Mouse (Mus musculus): ENCODE results near the gene Snorc. TPM values are rescaled to one million over a fixed set of nuclear protein-coding genes. Genes with fewer than 3 reads are reported as not detected.
"Not testable (repeated sequence)": the region's sequence is repeated elsewhere in the genome, so short reads cannot be mapped to it uniquely, and the experiment has no call there.

Gene Snorc
- polyA plus RNA-seq (2012; rRNA removed), result 0.19 TPM in 1 of 2 replicates, not detected in the other

DNA sequence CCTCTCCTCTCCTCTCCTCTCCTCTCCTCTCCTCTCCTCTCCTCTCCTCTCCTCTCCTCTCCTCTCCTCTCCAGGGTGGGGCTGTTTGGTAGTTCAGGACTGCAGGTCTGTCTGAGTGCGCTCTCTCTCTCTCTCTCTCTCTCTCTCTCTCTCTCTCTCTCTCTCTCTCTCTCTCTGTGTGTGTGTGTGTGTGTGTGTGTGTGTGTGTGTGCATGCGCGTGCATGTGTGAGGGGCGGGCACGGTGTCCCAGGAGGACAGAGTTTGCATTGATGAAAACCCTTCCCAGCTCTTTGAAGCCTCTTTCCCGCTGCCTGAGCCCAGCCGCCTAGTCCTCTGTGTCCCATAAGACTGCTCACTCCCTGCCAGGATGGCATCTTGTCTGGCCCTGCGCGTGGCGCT, at the start of gene Snorc:
Gene Snorc (plus strand): TSS at position 301 of the 400 bp plus-strand sequence.
- 40% methylated on average over 9 of the region's 10 CpGs for WGBS
- not testable (repeated sequence) for DNase-seq (ENCODE audit: low read depth, low spot score)

DNA sequence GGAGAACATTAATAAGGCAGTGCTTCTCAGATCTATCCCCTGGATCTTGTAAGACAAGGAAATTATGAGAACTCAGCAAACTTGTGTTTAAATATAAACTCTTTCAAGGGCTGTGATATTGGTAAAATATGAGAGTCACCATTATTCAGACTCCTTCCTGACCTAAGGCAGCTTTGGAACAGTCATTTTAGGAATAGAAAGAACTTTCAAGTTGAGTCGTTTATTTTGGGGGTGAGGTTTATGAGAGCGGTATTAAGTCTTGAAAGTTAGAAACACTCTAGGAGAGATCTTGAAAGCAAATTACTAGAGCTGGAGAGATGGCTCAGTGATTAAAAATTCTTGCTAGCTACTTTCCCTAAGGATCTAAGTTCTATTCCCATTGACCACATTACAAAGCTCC, 34.9 kb upstream of the Snorc start:
- DNase-seq (ENCODE audit: low read depth, low spot score), result no peak
- WGBS, result 80% methylated on average over 2 of the region's 2 CpGs

DNA sequence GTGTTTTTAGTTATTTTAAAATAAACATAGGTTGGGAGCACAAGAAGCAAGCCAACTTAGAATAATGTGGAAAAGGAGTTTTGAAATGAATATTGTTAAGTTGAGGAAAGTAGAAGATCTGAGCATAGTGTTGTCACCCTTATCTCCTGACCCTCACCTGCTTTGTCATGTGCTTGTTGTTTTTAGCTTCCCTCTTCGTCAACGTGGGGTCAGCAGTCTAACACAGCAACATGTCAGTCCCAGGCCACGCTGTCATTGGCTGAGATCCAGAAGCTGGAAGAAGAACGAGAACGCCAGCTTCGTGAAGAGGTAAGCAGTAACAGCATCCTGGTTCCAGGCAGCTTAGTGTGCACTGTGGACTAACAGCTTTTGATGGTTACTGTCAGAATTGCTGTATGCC, 33.5 kb upstream of the Snorc start:
- no peak for DNase-seq (ENCODE audit: low read depth, low spot score)
- 69% methylated on average over 6 of the region's 6 CpGs for WGBS

- WGBS, result 44% methylated on average over 5 of the region's 5 CpGs
- DNase-seq (ENCODE audit: low read depth, low spot score), result peak; percentile 21
These were observed 22.6 kb upstream of the Snorc start for GRCm38 (mm10) chr1:87447183-87448104.

- WGBS, result 61% methylated on average over 4 of the region's 4 CpGs
- DNase-seq (ENCODE audit: low read depth, low spot score), result no peak
These were observed 20.6 kb upstream of the Snorc start for GRCm38 (mm10) chr1:87449432-87449831.

GRCm38 (mm10) chr1:87456425-87456824, 13.6 kb upstream of the Snorc start:
- 94% methylated on average over 1 of the region's 1 CpGs for WGBS
- no peak for DNase-seq (ENCODE audit: low read depth, low spot score)

GRCm38 (mm10) chr1:87458045-87458444, 12.0 kb upstream of the Snorc start:
- no peak for DNase-seq (ENCODE audit: low read depth, low spot score)
- WGBS, result 79% methylated on average over 4 of the region's 4 CpGs

DNA sequence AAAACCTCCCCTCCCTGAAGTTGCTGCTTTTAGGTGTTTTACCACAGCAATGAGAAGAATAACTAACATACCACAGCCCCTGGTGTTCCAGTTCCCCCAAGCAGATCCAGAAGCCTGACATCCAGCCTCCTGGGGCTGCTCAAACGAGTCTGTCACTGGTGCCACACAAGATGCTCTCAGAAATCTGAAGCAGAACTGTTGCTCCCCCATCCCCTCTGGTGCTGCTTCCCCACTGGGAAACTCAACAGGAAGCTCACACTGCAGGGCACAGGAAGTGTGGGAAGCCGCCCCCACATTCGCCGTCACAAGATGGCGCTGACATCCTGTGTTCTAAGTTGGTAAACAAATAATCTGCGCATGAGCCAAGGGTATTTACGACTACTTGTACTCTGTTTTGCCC, 10.2 kb upstream of the Snorc start:
- WGBS, result 81% methylated on average over 7 of the region's 7 CpGs
- not testable (repeated sequence) for DNase-seq (ENCODE audit: low read depth, low spot score)

GRCm38 (mm10) chr1:87467469-87467868, 2.6 kb upstream of the Snorc start:
- WGBS, result 46% methylated on average over 9 of the region's 9 CpGs
- DNase-seq (ENCODE audit: low read depth, low spot score), result no peak

DNA sequence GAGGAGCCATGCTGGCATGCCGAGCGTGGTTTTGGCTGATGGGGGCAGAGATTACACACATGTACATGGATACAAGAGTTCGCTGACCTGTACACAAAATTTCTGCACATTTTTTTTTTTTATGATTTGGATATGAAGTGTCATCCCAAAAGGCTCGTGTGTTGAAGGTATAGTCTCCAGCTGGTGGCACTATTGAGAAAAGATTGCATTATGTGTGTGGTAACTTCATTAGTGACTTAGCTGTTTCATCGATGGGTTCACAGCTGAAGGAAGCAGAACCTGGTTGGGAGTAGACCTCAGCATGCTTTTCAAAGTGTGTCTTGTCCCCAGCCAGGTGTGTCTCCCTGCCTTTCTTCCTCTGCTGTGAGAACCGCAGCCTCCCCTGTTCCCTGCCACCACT, 1.8 kb upstream of the Snorc start:
- no peak for DNase-seq (ENCODE audit: low read depth, low spot score)
- 55% methylated on average over 6 of the region's 6 CpGs for WGBS

- WGBS, result 68% methylated on average over 7 of the region's 7 CpGs
- DNase-seq (ENCODE audit: low read depth, low spot score), result no peak
These were observed 1.8 kb downstream of the Snorc start for GRCm38 (mm10) chr1:87471914-87472313.

DNA sequence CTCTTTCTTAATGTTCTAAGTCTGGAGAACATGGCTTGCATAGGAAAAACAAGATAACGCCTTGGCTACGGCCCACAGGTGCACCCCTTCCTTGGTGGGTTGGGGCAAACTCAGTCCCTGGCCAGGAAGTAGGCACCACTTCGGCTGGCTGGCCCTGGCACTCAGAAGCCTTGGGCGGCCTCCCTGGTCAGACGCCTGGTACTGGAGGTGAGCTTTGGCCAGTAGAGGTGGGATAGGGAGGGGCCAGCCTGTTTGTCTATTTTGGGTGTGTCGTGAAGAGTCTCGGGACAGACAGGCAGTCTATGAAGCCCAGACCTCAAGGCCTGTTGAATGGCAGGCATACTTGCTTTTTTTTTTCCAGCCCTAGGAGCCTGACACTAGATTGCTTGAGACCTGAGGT, 2.5 kb downstream of the Snorc start:
- WGBS, result 27% methylated on average over 7 of the region's 7 CpGs
- DNase-seq (ENCODE audit: low read depth, low spot score), result peak; percentile 19

- 46% methylated on average over 42 of the region's 42 CpGs for WGBS
- DNase-seq (ENCODE audit: low read depth, low spot score), result no peak
These were observed 5.2 kb downstream of the Snorc start for GRCm38 (mm10) chr1:87475076-87475895.

- 86% methylated on average over 4 of the region's 4 CpGs for WGBS
- DNase-seq (ENCODE audit: low read depth, low spot score), result no peak
These were observed 12.5 kb downstream of the Snorc start for GRCm38 (mm10) chr1:87482546-87482945.

- no peak for DNase-seq (ENCODE audit: low read depth, low spot score)
- 34% methylated on average over 6 of the region's 6 CpGs for WGBS
These were observed 16.3 kb downstream of the Snorc start for GRCm38 (mm10) chr1:87486386-87486785.

GRCm38 (mm10) chr1:87492285-87492684, 22.2 kb downstream of the Snorc start:
- no peak for DNase-seq (ENCODE audit: low read depth, low spot score)
- 77% methylated on average over 3 of the region's 3 CpGs for WGBS

DNA sequence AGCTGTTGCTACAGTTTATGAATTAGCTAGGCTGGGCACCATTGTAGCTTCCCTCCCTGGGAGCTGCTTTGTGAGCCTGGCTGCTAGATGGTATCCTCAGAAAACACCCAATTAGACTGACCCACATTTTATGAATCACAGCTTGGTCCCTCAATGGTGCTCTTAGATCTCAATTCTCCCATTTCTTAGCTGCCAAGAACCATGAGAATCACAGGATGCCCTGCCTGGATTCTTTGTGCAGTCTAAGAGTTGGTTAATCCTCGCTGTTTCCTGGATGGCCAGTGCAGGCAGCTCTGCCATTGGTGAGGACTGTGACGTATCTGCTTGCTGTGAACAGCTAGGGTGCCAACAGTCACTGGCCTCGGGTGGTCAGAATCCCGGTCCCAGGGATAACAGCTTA, 23.5 kb downstream of the Snorc start:
- 86% methylated on average over 4 of the region's 4 CpGs for WGBS

GRCm38 (mm10) chr1:87505524-87505923, 35.5 kb downstream of the Snorc start:
- DNase-seq (ENCODE audit: low read depth, low spot score), result no peak
- 97% methylated on average over 4 of the region's 4 CpGs for WGBS

More for the DNA sequence above, 23.5 kb downstream of the Snorc start:
- DNase-seq (ENCODE audit: low read depth, low spot score), result no peak

DNA sequence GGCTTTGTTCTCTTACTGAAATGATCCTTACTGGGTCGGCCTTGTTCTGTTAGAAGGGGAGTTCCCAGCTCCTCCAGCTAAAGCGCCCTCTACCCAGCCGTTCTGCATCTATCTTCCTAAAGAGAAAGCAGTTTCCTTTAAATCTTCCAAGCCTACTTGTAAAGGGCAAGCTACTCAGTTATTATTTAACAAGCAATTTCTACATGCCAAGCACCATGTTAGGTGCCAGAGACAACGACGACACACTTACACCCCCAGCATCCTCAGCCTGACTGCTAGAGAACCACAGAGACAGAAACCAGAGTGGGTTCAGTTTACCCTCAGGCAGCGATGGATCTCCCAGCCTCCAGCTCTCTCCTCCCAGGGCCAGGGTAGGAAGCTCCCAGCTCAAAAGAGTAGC, 37.8 kb downstream of the Snorc start:
- DNase-seq (ENCODE audit: low read depth, low spot score), result no peak
- 73% methylated on average over 6 of the region's 6 CpGs for WGBS
